Mouse (Mus musculus) liver, embryonic 15.5 days (tissue): ENCODE data around the gene Ndufa9. TPM values are rescaled to one million over a fixed set of nuclear protein-coding genes. Genes with fewer than 3 reads are reported as not detected.

ENCODE experiments used
- polyA plus RNA-seq: library from polyadenylated mRNA; unstranded; fragments of >200 nt; fragmentation: Nextera tagmentation; extraction: Ambion mirVana; gene quantifications from 2 replicates; pipeline ENCODE4 v1.2.1, GENCODE M21; 2015

The Ndufa9 gene
- polyA plus RNA-seq, 1 experiment from 2014 or later = 138 TPM

Other genes with a start within 250 kb of the Ndufa9 start
- gene Kcna1, start 202.8 kb downstream of the Ndufa9 start, polyA plus RNA-seq = 0.06 TPM in 1 of 2 replicates, not detected in the other
- 0.10 and 0.16 TPM in 2 replicates for gene Kcna6, start 108.5 kb downstream of the Ndufa9 start, polyA plus RNA-seq
- not detected in 2 replicates for gene Akap3, start 4.0 kb upstream of the Ndufa9 start, polyA plus RNA-seq
- gene Dyrk4, start 72.7 kb upstream of the Ndufa9 start, polyA plus RNA-seq = not detected in 2 replicates
- gene Rad51ap1, start 90.5 kb upstream of the Ndufa9 start, polyA plus RNA-seq = 41.5 and 43.6 TPM in 2 replicates
- 14.2 TPM in 2 replicates for gene D6Wsu163e, start 90.8 kb upstream of the Ndufa9 start, polyA plus RNA-seq
- 0.01 and 0.06 TPM in 2 replicates for gene Fgf6, start 166.4 kb upstream of the Ndufa9 start, polyA plus RNA-seq
- gene Fgf23, start 223.8 kb upstream of the Ndufa9 start, polyA plus RNA-seq = not detected in 2 replicates